Mouse (Mus musculus): ENCODE measurements around the gene Gprc5d. TPM values are rescaled to one million over a fixed set of nuclear protein-coding genes. Genes with fewer than 3 reads are reported as not detected.

The Gprc5d gene
- not detected for total RNA-seq (2021)
- long read RNA-seq, experiment 1 = 0 reads
- long read RNA-seq, experiment 2 = 0 reads

- no peak for DNase-seq (ENCODE audit: low spot score in 2 of 2)
Observed at GRCm38 (mm10) chr6:135118183-135118582, at the start of gene Gprc5d. TSS of gene Gprc5d (minus strand) at chr6:135118283.

- DNase-seq (ENCODE audit: low spot score in 2 of 2) = no peak
Observed at GRCm38 (mm10) chr6:135166712-135167111, 48.6 kb upstream of the Gprc5d start.

- DNase-seq (ENCODE audit: low spot score in 2 of 2) = no peak
Observed at GRCm38 (mm10) chr6:135166262-135166661, 48.2 kb upstream of the Gprc5d start.

- DNase-seq (ENCODE audit: low spot score in 2 of 2) = no peak
Observed at GRCm38 (mm10) chr6:135165706-135166105, 47.6 kb upstream of the Gprc5d start.

- DNase-seq (ENCODE audit: low spot score in 2 of 2) = no peak
Observed at GRCm38 (mm10) chr6:135165191-135165590, 47.1 kb upstream of the Gprc5d start.

GRCm38 (mm10) chr6:135162861-135163260 is 44.8 kb upstream of the Gprc5d start:
- DNase-seq (ENCODE audit: low spot score in 2 of 2) = no peak

- DNase-seq (ENCODE audit: low spot score in 2 of 2) = no peak
Observed at GRCm38 (mm10) chr6:135162311-135162710, 44.2 kb upstream of the Gprc5d start.

- no peak for DNase-seq (ENCODE audit: low spot score in 2 of 2)
Observed at GRCm38 (mm10) chr6:135161356-135161755, 43.3 kb upstream of the Gprc5d start.

GRCm38 (mm10) chr6:135158509-135158908 is 40.4 kb upstream of the Gprc5d start:
- DNase-seq (ENCODE audit: low spot score in 2 of 2) = no peak

GRCm38 (mm10) chr6:135157496-135157895 is 39.4 kb upstream of the Gprc5d start:
- no peak for DNase-seq (ENCODE audit: low spot score in 2 of 2)

- no peak for DNase-seq (ENCODE audit: low spot score in 2 of 2)
Observed at GRCm38 (mm10) chr6:135156597-135156996, 38.5 kb upstream of the Gprc5d start.

- no peak for DNase-seq (ENCODE audit: low spot score in 2 of 2)
Observed at GRCm38 (mm10) chr6:135153719-135154118, 35.6 kb upstream of the Gprc5d start.

GRCm38 (mm10) chr6:135150311-135150710 is 32.2 kb upstream of the Gprc5d start:
- no peak for DNase-seq (ENCODE audit: low spot score in 2 of 2)

GRCm38 (mm10) chr6:135149722-135150121 is 31.6 kb upstream of the Gprc5d start:
- DNase-seq (ENCODE audit: low spot score in 2 of 2) = no peak

GRCm38 (mm10) chr6:135149175-135149574 is 31.1 kb upstream of the Gprc5d start:
- no peak for DNase-seq (ENCODE audit: low spot score in 2 of 2)

- DNase-seq (ENCODE audit: low spot score in 2 of 2) = no peak
Observed at GRCm38 (mm10) chr6:135148506-135148905, 30.4 kb upstream of the Gprc5d start.

GRCm38 (mm10) chr6:135145976-135146375 is 27.9 kb upstream of the Gprc5d start:
- DNase-seq (ENCODE audit: low spot score in 2 of 2) = no peak

GRCm38 (mm10) chr6:135144516-135144915 is 26.4 kb upstream of the Gprc5d start:
- no peak for DNase-seq (ENCODE audit: low spot score in 2 of 2)

GRCm38 (mm10) chr6:135143151-135143550 is 25.1 kb upstream of the Gprc5d start:
- no peak for DNase-seq (ENCODE audit: low spot score in 2 of 2)

- DNase-seq (ENCODE audit: low spot score in 2 of 2) = no peak
Observed at GRCm38 (mm10) chr6:135141451-135142147, 23.5 kb upstream of the Gprc5d start.

GRCm38 (mm10) chr6:135138746-135139145 is 20.7 kb upstream of the Gprc5d start:
- no peak for DNase-seq (ENCODE audit: low spot score in 2 of 2)

- no peak for DNase-seq (ENCODE audit: low spot score in 2 of 2)
Observed at GRCm38 (mm10) chr6:135138207-135138606, 20.1 kb upstream of the Gprc5d start.

- no peak for DNase-seq (ENCODE audit: low spot score in 2 of 2)
Observed at GRCm38 (mm10) chr6:135137736-135138135, 19.7 kb upstream of the Gprc5d start.
